Mouse (Mus musculus) C2C12 (cell line): ENCODE results near the gene Hdgfl2. TPM values are rescaled to one million over a fixed set of nuclear protein-coding genes. Genes with fewer than 3 reads are reported as not detected.

Source experiments
- H3K27me3 ChIP-seq: one replicate; pipeline ENCODE4 v1.6.1; 2011; ENCODE audit not compliant: control insufficient read depth, insufficient read depth, insufficient read length
- H3K36me3 ChIP-seq: one replicate; pipeline ENCODE4 v1.6.1; 2011; ENCODE audit not compliant: control insufficient read depth, insufficient read depth
- H3K4me3 ChIP-seq: one replicate; pipeline ENCODE4 v1.5.1; 2011; ENCODE audit warnings: mild to moderate bottlenecking, control low read depth; ENCODE audit not compliant: poor library complexity, insufficient read depth, severe bottlenecking
- H3K79me2 ChIP-seq: one replicate; pipeline ENCODE4 v1.6.1; 2011; ENCODE audit not compliant: control insufficient read depth, insufficient read depth
- H3K79me3 ChIP-seq: one replicate; pipeline ENCODE4 v1.6.1; 2011; ENCODE audit warnings: low read depth, control low read depth
- H3ac ChIP-seq: one replicate; pipeline ENCODE3; 2011; ENCODE audit warnings: low read depth; ENCODE audit not compliant: control insufficient read depth, insufficient read length
- CEBPB ChIP-seq: IDR thresholded peaks from one replicate; pipeline ENCODE4 v1.6.1; 2011; ENCODE audit warnings: low read depth, mild to moderate bottlenecking, control low read depth, moderate library complexity
- CTCF ChIP-seq: IDR thresholded peaks from one replicate; pipeline ENCODE4 v1.5.1; 2011; ENCODE audit not compliant: control insufficient read depth, insufficient read depth, insufficient read length
- FOSL1 ChIP-seq: IDR thresholded peaks from one replicate; pipeline ENCODE4 v1.8.0; 2011; ENCODE audit warnings: mild to moderate bottlenecking, low read length; ENCODE audit not compliant: poor library complexity, insufficient read depth, severe bottlenecking
- MAX ChIP-seq: IDR thresholded peaks from one replicate; pipeline ENCODE4 v1.6.1; 2011; ENCODE audit warnings: mild to moderate bottlenecking, control low read depth
- MYOD1 ChIP-seq: IDR thresholded peaks from one replicate; pipeline ENCODE4 v1.6.1; 2011; ENCODE audit warnings: low read depth; ENCODE audit not compliant: control insufficient read depth, insufficient read length
- MYOG ChIP-seq: IDR thresholded peaks from one replicate; pipeline ENCODE4 v1.6.1; 2011; ENCODE audit not compliant: control insufficient read depth, insufficient read length; ENCODE audit errors: extremely low read depth
- USF1 ChIP-seq: IDR thresholded peaks from one replicate; pipeline ENCODE4 v1.6.1; 2011; ENCODE audit warnings: low read depth, mild to moderate bottlenecking, control low read depth, moderate library complexity
- polyA plus RNA-seq: library from polyadenylated mRNA; unstranded; fragments of >200 nt; fragmentation: generic; extraction: Trizol; gene quantifications from one replicate; pipeline ENCODE4 v1.2.1, GENCODE M21; 2012; ENCODE audit warnings: missing spikeins

Gene Hdgfl2
- polyA plus RNA-seq, 1 experiment: 64.5 TPM

GRCm38 (mm10) chr17:56106981-56107380 is 27.5 kb downstream of the Hdgfl2 start:
- no peaks in the 10 kb centered on the region for H3K79me3 ChIP-seq
- peaks cover 6% of the 10 kb centered on the region for H3K36me3 ChIP-seq
- no peak overlapping the region for H3ac ChIP-seq
- H3K79me2 ChIP-seq: no peaks in the 10 kb centered on the region
- no peak overlapping the region for H3K4me3 ChIP-seq
- no peaks in the 10 kb centered on the region for H3K27me3 ChIP-seq
- TF ChIP-seq USF1: no peak
- no peak for TF ChIP-seq FOSL1
- TF ChIP-seq MYOG: no peak
- no peak for TF ChIP-seq MYOD1
- no peak for TF ChIP-seq CEBPB
- TF ChIP-seq MAX: no peak
- TF ChIP-seq CTCF: no peak

GRCm38 (mm10) chr17:56107736-56108135 is 28.3 kb downstream of the Hdgfl2 start:
- H3K27me3 ChIP-seq: no peaks in the 10 kb centered on the region
- no peak overlapping the region for H3K4me3 ChIP-seq
- H3ac ChIP-seq: no peak overlapping the region
- no peaks in the 10 kb centered on the region for H3K79me3 ChIP-seq
- no peaks in the 10 kb centered on the region for H3K79me2 ChIP-seq
- TF ChIP-seq FOSL1: no peak
- no peak for TF ChIP-seq USF1
- no peak for TF ChIP-seq MAX
- TF ChIP-seq CTCF: no peak
- TF ChIP-seq MYOD1: no peak
- TF ChIP-seq MYOG: no peak
- no peak for TF ChIP-seq CEBPB
- no peaks in the 10 kb centered on the region for H3K36me3 ChIP-seq

GRCm38 (mm10) chr17:56108334-56109044 is 29.1 kb downstream of the Hdgfl2 start:
- Histone ChIP-seq H3ac (peak overlapping the region; percentile 32), H3K36me3 (no peaks in the 10 kb centered on the region), H3K4me3 (no peak overlapping the region), H3K79me2 (no peaks in the 10 kb centered on the region), H3K79me3 (no peaks in the 10 kb centered on the region), H3K27me3 (no peaks in the 10 kb centered on the region)
- TF ChIP-seq CEBPB: peak; percentile 56
- TF ChIP-seq MYOG: no peak

- Histone ChIP-seq H3ac (peak within 1 kb of the TSS; percentile 34), H3K79me3 (no peaks in the 10 kb centered on the region), H3K27me3 (no peaks in the 10 kb centered on the region), H3K79me2 (no peaks in the 10 kb centered on the region), H3K4me3 (peak within 1 kb of the TSS; percentile 23), H3K36me3 (no peaks in the 10 kb centered on the region)
- TF ChIP-seq FOSL1: peak; percentile 69
- TF ChIP-seq USF1: no peak
These were observed 30.0 kb downstream of the Hdgfl2 start, which contains the start of gene Plin4 for GRCm38 (mm10) chr17:56109219-56110051. Plin4 (minus strand) TSS chr17:56109803.

- Histone ChIP-seq H3K79me3 (no peaks in the 10 kb centered on the region), H3ac (no peak overlapping the region), H3K36me3 (no peaks in the 10 kb centered on the region), H3K27me3 (no peaks in the 10 kb centered on the region), H3K79me2 (no peaks in the 10 kb centered on the region), H3K4me3 (no peak overlapping the region)
- no peak for TF ChIP-seq FOSL1
- TF ChIP-seq CTCF: no peak
- no peak for TF ChIP-seq MYOD1
- no peak for TF ChIP-seq MAX
- no peak for TF ChIP-seq CEBPB
- no peak for TF ChIP-seq MYOG
- TF ChIP-seq USF1: no peak
These were observed 31.1 kb downstream of the Hdgfl2 start for GRCm38 (mm10) chr17:56110571-56110970.

GRCm38 (mm10) chr17:56111021-56111420 is 31.6 kb downstream of the Hdgfl2 start:
- Histone ChIP-seq H3K79me2 (no peaks in the 10 kb centered on the region), H3ac (no peak overlapping the region), H3K36me3 (no peaks in the 10 kb centered on the region), H3K79me3 (no peaks in the 10 kb centered on the region), H3K4me3 (no peak overlapping the region), H3K27me3 (no peaks in the 10 kb centered on the region)
- TF ChIP-seq MYOG (no peak), MYOD1 (no peak), USF1 (no peak), MAX (no peak), FOSL1 (no peak), CEBPB (no peak), CTCF (no peak)
